9 mouse cellular contexts compared by ENCODE assay signal in the genomic region with DNA sequence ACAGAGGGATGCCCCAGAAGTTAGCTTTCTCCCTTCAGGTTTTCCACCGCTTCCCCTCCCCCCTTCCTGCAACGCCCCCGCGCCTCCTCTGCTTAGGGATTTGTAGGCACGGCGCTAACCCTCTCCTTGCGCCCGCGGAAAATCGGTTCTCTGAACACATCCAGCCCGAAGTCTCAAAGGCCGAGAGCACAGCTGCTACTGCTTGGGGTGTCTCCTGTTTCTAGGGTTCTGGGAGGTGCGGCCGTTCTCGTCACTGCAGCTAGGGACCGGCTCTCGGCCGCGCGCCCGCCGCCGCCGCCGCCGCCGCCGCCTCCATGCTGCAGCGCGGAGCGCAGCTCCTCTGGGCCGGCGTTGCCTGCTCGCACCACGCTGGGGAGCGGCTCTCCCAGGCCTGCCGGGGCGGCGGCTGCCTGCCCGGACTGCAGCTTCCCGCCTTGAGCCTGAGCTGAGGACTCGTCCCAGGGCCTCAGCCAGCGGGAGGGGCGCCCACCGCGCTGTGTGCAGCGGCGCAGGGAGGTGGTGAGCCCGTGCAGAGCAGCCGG. TPM values are rescaled to one million over a fixed set of nuclear protein-coding genes. Genes with fewer than 3 reads are reported as not detected.
DNase-seq lines count a peak whose midpoint lies in the region; ATAC-seq and TF ChIP-seq lines count a peak whose summit lies in the region.
"Had no signal": no experiment of that assay in that cellular context is flagged by ENCODE, and none has a peak within 500 bp of the region (broad histone marks: within the 10 kb centered on the region; RNA-seq: fewer than 3 reads in every experiment).

Lrfn5 (plus strand) TSS at position 322 of the 542 bp plus-strand sequence.

- peak within 1 kb of the TSS; percentile 53 for H3K4me2 ChIP-seq in liver, embryonic 14.5 days (ENCODE audit: low read depth)

- no peak within 1 kb of the TSS for H3K9ac ChIP-seq in liver, embryonic 14.5 days (replicated peaks)

- no peaks in the 10 kb centered on the region for H3K36me3 ChIP-seq in liver, embryonic 14.5 days (replicated peaks; ENCODE audit: control insufficient read depth, insufficient read depth, low read depth)

- peak; percentile 7 for DNase-seq in kidney, adult 18-20 months
- no peak for DNase-seq in kidney, adult 11 months
- peak; percentile 77 to 78 for DNase-seq in cerebellum, postnatal 25 days
- peak; percentile 63 for DNase-seq in kidney, postnatal 10 days
- no peak for DNase-seq in liver, embryonic 14.5 days (ENCODE audit: low read depth in 3 of 3, low spot score in 3 of 3)
- DNase-seq in right cerebral cortex, adult 2 months (ENCODE audit: low spot score in 2 of 2) = peak; percentile 60 to 76

- ATAC-seq in granulocyte monocyte progenitor cell, adult 5-6 weeks (replicated peaks; ENCODE audit: poor library complexity, severe bottlenecking) = peak; percentile 40
- ATAC-seq in liver, embryonic 14.5 days (ENCODE audit: insufficient read depth) = 0 out of 2 replicates have a peak, but pooled peaks have one; percentile 8
- no peak for ATAC-seq in monocyte, adult 5-6 weeks (replicated peaks; ENCODE audit: insufficient number of reproducible peaks, low FRiP score, low TSS enrichment, poor library complexity, severe bottlenecking)

- H3K9me3 ChIP-seq in liver, embryonic 14.5 days (ENCODE audit: control insufficient read depth, low read length) = no peaks in the 10 kb centered on the region

- H3K4me1 ChIP-seq in liver, embryonic 14.5 days (replicated peaks; ENCODE audit: control insufficient read depth in 2 of 2, insufficient read depth in 2 of 2, low read length in 1 of 2) = no peaks in the 10 kb centered on the region

- under 1% methylated on average over 43 of the region's 50 CpGs for WGBS in liver, embryonic 14.5 days (ENCODE audit: insufficient replicate concordance)

- no peak for TF ChIP-seq EP300 in liver, embryonic 14.5 days (IDR thresholded peaks at IDR 0.05; ENCODE audit: low read depth)

- H3K27me3 ChIP-seq in liver, embryonic 14.5 days (ENCODE audit: control insufficient read depth, insufficient read depth, low read length) = peaks cover 26% of the 10 kb centered on the region

- H3K27ac ChIP-seq in liver, embryonic 14.5 days = no peak within 1 kb of the TSS
- H3K27ac ChIP-seq: macrophage had no signal

- no peak for TF ChIP-seq CTCF in liver, embryonic 14.5 days (IDR thresholded peaks at IDR 0.05; ENCODE audit: low read depth)

- H3K4me3 ChIP-seq in liver, embryonic 14.5 days (ENCODE audit: insufficient read depth in 1 of 2, low read depth in 2 of 2, low read length in 2 of 2) = peak within 1 kb of the TSS; percentile 5 to 42; a peak in 3 of 4 replicates

RNA-seq across cellular contexts. Expression of gene Lrfn5, which starts in this region (rescaled TPM):
- 0.47 TPM in 1 of 2 replicates, not detected in the other for total RNA-seq in granulocyte monocyte progenitor cell, adult 5-6 weeks (2014; fragmentation: Nextera tagmentation)
- total RNA-seq in granulocyte monocyte progenitor cell, adult 5-6 weeks (2017) = not detected in 2 replicates
- polyA plus RNA-seq in liver, embryonic 14.5 days (2012; rRNA removed) = 0.03 and 0.06 TPM in 2 replicates
- 0.09 TPM in 1 of 2 replicates, not detected in the other for polyA plus RNA-seq in liver, embryonic 14.5 days (2014; fragmentation: Nextera tagmentation; extraction: Ambion mirVana)
- not detected in 3 replicates for total RNA-seq in monocyte, adult 5-6 weeks (2017)
- polyA plus RNA-seq: macrophage had no signal

Comparison
In these comparisons a context has a peak if more than half of its experiments do, and no peak if none do; other contexts are left out.
1. DNase-seq: peak in kidney, adult 18-20 months (single experiment), cerebellum, postnatal 25 days (2 of 2), kidney, postnatal 10 days (single experiment) and right cerebral cortex, adult 2 months (2 of 2); none in kidney, adult 11 months (single experiment) and liver, embryonic 14.5 days (0 of 3).
2. Peak in ATAC-seq in granulocyte monocyte progenitor cell, adult 5-6 weeks; RNA of the gene not detected or under 1 TPM.
3. Peak in ATAC-seq, H3K4me3 ChIP-seq and H3K4me2 ChIP-seq in liver, embryonic 14.5 days; RNA of the gene not detected or under 1 TPM.